Mouse (Mus musculus) cerebellum, adult 11-12 months (tissue): ENCODE results near the gene Klrb1b.
"Not testable (repeated sequence)": the region's sequence is repeated elsewhere in the genome, so short reads cannot be mapped to it uniquely, and the experiment has no call there.

ENCODE experiments used
- DNase-seq: peaks from one replicate; pipeline ENCODE4 v3.0.0; 2022

The Klrb1b gene

GRCm38 (mm10) chr6:128799144-128799895 is 26.8 kb downstream of the Klrb1b start:
- DNase-seq: peak; percentile 92

GRCm38 (mm10) chr6:128798772-128799143 is 27.4 kb downstream of the Klrb1b start:
- peak; percentile 76 for DNase-seq

GRCm38 (mm10) chr6:128797936-128798771 is 28.0 kb downstream of the Klrb1b start:
- peak; percentile 53 for DNase-seq

GRCm38 (mm10) chr6:128797185-128797905 is 28.8 kb downstream of the Klrb1b start:
- DNase-seq: peak; percentile 20

- DNase-seq: no peak
Observed at GRCm38 (mm10) chr6:128796321-128796955, 29.7 kb downstream of the Klrb1b start.

GRCm38 (mm10) chr6:128793734-128794133 is 32.4 kb downstream of the Klrb1b start:
- no peak for DNase-seq

GRCm38 (mm10) chr6:128790491-128790994 is 35.6 kb downstream of the Klrb1b start:
- not testable (repeated sequence) for DNase-seq

GRCm38 (mm10) chr6:128789115-128789514 is 37.0 kb downstream of the Klrb1b start, which contains the start of gene Klrb1c:
Gene Klrb1c (minus strand): TSS chr6:128789215.
- no peak for DNase-seq

GRCm38 (mm10) chr6:128788517-128788916 is 37.6 kb downstream of the Klrb1b start:
- DNase-seq: no peak

- not testable (repeated sequence) for DNase-seq
Observed at GRCm38 (mm10) chr6:128786396-128786795, 39.7 kb downstream of the Klrb1b start.

GRCm38 (mm10) chr6:128769481-128770253 is 56.5 kb downstream of the Klrb1b start:
- DNase-seq: no peak

GRCm38 (mm10) chr6:128768047-128768446 is 58.1 kb downstream of the Klrb1b start:
- DNase-seq: no peak

- peak; percentile 30 for DNase-seq
Observed at GRCm38 (mm10) chr6:128766486-128767254, 59.5 kb downstream of the Klrb1b start.

- DNase-seq: peak; percentile 21
Observed at GRCm38 (mm10) chr6:128765211-128765610, 60.9 kb downstream of the Klrb1b start.

- no peak for DNase-seq
Observed at GRCm38 (mm10) chr6:128764598-128764997, 61.5 kb downstream of the Klrb1b start.

GRCm38 (mm10) chr6:128763736-128764523 is 62.2 kb downstream of the Klrb1b start:
- peak; percentile 99 for DNase-seq
